Mouse (Mus musculus) bone marrow macrophage, adult 2 months (primary cell): ENCODE data around the gene Stat3.

Experiments
- CTCF ChIP-seq: IDR thresholded peaks from 2 replicates; pipeline ENCODE4 v1.5.1; 2012; ENCODE audit warnings: low read depth, mild to moderate bottlenecking, low read length, moderate library complexity
- POLR2A ChIP-seq: IDR thresholded peaks from 2 replicates; pipeline ENCODE4 v1.6.1; 2012; ENCODE audit warnings: mild to moderate bottlenecking, low read depth, low read length, borderline replicate concordance

- TF ChIP-seq CTCF (no peak), POLR2A (no peak)
These were observed 12.0 kb downstream of the Stat3 start for GRCm38 (mm10) chr11:100927386-100927785.
